Mouse (Mus musculus) urinary bladder, postnatal 0 days (tissue): ENCODE measurements around the gene Rnpep. TPM values are rescaled to one million over a fixed set of nuclear protein-coding genes. Genes with fewer than 3 reads are reported as not detected.

Experiments used
- polyA plus RNA-seq: library from polyadenylated mRNA; unstranded; fragments of >200 nt; fragmentation: Nextera tagmentation; extraction: Ambion mirVana; gene quantifications from 2 replicates; pipeline ENCODE4 v1.2.1, GENCODE M21; 2015

Rnpep gene
- 50.7 and 54.3 TPM in 2 replicates for polyA plus RNA-seq

GRCm38 (mm10) chr1:135283826-135284291 is at the start of gene Rnpep:
Rnpep (minus strand) TSS chr1:135284084.

GRCm38 (mm10) chr1:135324571-135324970 is 40.7 kb upstream of the Rnpep start, which contains the start of gene Lmod1:
Lmod1 (plus strand) TSS chr1:135324807.

GRCm38 (mm10) chr1:135313284-135314031 is 29.6 kb upstream of the Rnpep start, which contains the start of gene Timm17a:
Timm17a (minus strand) TSS chr1:135313778.

GRCm38 (mm10) chr1:135258380-135259127 is 25.3 kb downstream of the Rnpep start, which contains the start of gene Elf3:
Elf3 (minus strand) TSS chr1:135258568.

Other genes starting within 250 kb of the Rnpep start
- 0.42 and 0.69 TPM in 2 replicates for gene Lgr6, start 178.8 kb downstream of the Rnpep start, polyA plus RNA-seq
- gene Ptpn7, start 151.4 kb downstream of the Rnpep start, polyA plus RNA-seq: 0.81 and 3.6 TPM in 2 replicates
- 78.3 and 82.7 TPM in 2 replicates for gene Arl8a, start 137.3 kb downstream of the Rnpep start, polyA plus RNA-seq
- gene Gpr37l1, start 116.4 kb downstream of the Rnpep start, polyA plus RNA-seq: 0.08 and 0.16 TPM in 2 replicates
- gene Elf3, start 25.5 kb downstream of the Rnpep start, polyA plus RNA-seq: 29.5 and 36.1 TPM in 2 replicates
- 283 and 284 TPM in 2 replicates for gene Timm17a, start 29.7 kb upstream of the Rnpep start, polyA plus RNA-seq
- 145 and 160 TPM in 2 replicates for gene Lmod1, start 40.7 kb upstream of the Rnpep start, polyA plus RNA-seq
- 23.5 and 27.5 TPM in 2 replicates for gene Shisa4, start 91.2 kb upstream of the Rnpep start, polyA plus RNA-seq
- 33.5 and 38.1 TPM in 2 replicates for gene Ipo9, start 146.4 kb upstream of the Rnpep start, polyA plus RNA-seq